Mouse (Mus musculus): ENCODE results near the gene Pdzd2. TPM values are rescaled to one million over a fixed set of nuclear protein-coding genes. Genes with fewer than 3 reads are reported as not detected.

The Pdzd2 gene
- polyA plus RNA-seq, 1 experiment, result 4.2 TPM

- DNase-seq, result no peak
- H3K27me3 ChIP-seq (ENCODE audit: control insufficient read depth, insufficient read depth, low read length), result no peaks in the 10 kb centered on the region
- no peaks in the 10 kb centered on the region for H3K36me3 ChIP-seq (ENCODE audit: control insufficient read depth, insufficient read depth, low read length)
- no peak overlapping the region for H3K27ac ChIP-seq (ENCODE audit: control insufficient read depth, insufficient read depth, low read length)
- WGBS, result 97% methylated on average over 3 of the region's 3 CpGs
- no peak for TF ChIP-seq CTCF (IDR thresholded peaks at IDR 0.05; ENCODE audit: borderline replicate concordance, control insufficient read depth, extremely low read depth, insufficient read depth, low read length, poor library complexity)
- TF ChIP-seq POLR2A (IDR thresholded peaks at IDR 0.05; ENCODE audit: control insufficient read depth, extremely low read depth, insufficient read depth, low read length, poor library complexity), result no peak
- 0 out of 2 replicates have a peak, but pooled peaks cover 2% of the 10 kb centered on the region for H3K4me1 ChIP-seq (replicated peaks; ENCODE audit: control insufficient read depth, insufficient read depth, low read length)
- no peak overlapping the region for H3K4me3 ChIP-seq (ENCODE audit: control insufficient read depth, insufficient read depth, low read length)
Measured at GRCm38 (mm10) chr15:12649674-12650073, 90.0 kb downstream of the Pdzd2 start.

DNA sequence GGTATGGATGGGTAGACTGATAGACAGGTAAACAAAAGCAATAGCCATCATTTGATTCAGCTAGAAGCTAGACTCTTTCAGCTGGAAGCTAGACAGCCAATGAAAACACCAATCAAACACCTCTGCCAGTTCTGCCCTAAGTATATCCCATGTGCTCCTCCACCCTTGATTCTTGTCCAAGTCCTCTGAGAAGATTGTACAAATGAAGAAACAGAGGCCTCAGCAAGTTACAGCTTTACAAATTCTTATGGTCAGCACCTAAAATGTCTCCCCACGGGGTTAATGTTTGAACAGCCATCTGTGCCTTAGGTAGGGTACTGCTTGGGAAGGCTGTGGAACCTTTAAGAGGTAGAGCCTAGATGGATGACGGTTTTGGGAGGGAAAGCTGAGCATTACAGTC is 90.6 kb downstream of the Pdzd2 start:
- H3K27ac ChIP-seq (ENCODE audit: control insufficient read depth, insufficient read depth, low read length), result no peak overlapping the region
- 0 out of 2 replicates have a peak, but pooled peaks cover 2% of the 10 kb centered on the region for H3K4me1 ChIP-seq (replicated peaks; ENCODE audit: control insufficient read depth, insufficient read depth, low read length)
- TF ChIP-seq POLR2A (IDR thresholded peaks at IDR 0.05; ENCODE audit: control insufficient read depth, extremely low read depth, insufficient read depth, low read length, poor library complexity) (no peak), CTCF (IDR thresholded peaks at IDR 0.05; ENCODE audit: borderline replicate concordance, control insufficient read depth, extremely low read depth, insufficient read depth, low read length, poor library complexity) (no peak)
- H3K36me3 ChIP-seq (ENCODE audit: control insufficient read depth, insufficient read depth, low read length), result no peaks in the 10 kb centered on the region
- DNase-seq, result no peak
- no peaks in the 10 kb centered on the region for H3K27me3 ChIP-seq (ENCODE audit: control insufficient read depth, insufficient read depth, low read length)
- H3K4me3 ChIP-seq (ENCODE audit: control insufficient read depth, insufficient read depth, low read length), result no peak overlapping the region
- 83% methylated on average over 2 of the region's 2 CpGs for WGBS

DNA sequence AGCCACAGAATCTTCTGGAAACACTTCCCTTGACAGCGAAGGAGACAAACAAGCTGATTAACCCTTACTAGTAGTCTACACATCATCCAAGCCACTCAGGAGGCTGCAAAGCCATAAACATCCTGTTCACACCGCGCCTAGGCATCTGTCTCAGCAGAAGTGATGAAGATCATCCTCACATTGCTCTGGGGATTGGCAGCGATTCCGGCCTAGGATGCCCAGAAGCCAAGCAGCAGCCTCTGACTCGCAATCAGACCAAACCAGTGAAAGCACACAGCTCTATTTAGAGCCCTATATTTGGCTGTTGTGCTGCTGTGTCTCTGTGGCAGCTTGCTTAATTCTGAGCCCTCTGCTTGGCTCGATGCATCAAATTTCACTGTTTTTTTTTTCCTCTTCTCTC is 99.0 kb downstream of the Pdzd2 start:
- Histone ChIP-seq H3K4me1 (replicated peaks; ENCODE audit: control insufficient read depth, insufficient read depth, low read length) (no peaks in the 10 kb centered on the region), H3K36me3 (ENCODE audit: control insufficient read depth, insufficient read depth, low read length) (no peaks in the 10 kb centered on the region), H3K27me3 (ENCODE audit: control insufficient read depth, insufficient read depth, low read length) (no peaks in the 10 kb centered on the region), H3K4me3 (ENCODE audit: control insufficient read depth, insufficient read depth, low read length) (no peak overlapping the region), H3K27ac (ENCODE audit: control insufficient read depth, insufficient read depth, low read length) (no peak overlapping the region)
- TF ChIP-seq CTCF (IDR thresholded peaks at IDR 0.05; ENCODE audit: borderline replicate concordance, control insufficient read depth, extremely low read depth, insufficient read depth, low read length, poor library complexity) (no peak), POLR2A (IDR thresholded peaks at IDR 0.05; ENCODE audit: control insufficient read depth, extremely low read depth, insufficient read depth, low read length, poor library complexity) (no peak)
- DNase-seq, result no peak
- 86% methylated on average over 7 of the region's 7 CpGs for WGBS

DNA sequence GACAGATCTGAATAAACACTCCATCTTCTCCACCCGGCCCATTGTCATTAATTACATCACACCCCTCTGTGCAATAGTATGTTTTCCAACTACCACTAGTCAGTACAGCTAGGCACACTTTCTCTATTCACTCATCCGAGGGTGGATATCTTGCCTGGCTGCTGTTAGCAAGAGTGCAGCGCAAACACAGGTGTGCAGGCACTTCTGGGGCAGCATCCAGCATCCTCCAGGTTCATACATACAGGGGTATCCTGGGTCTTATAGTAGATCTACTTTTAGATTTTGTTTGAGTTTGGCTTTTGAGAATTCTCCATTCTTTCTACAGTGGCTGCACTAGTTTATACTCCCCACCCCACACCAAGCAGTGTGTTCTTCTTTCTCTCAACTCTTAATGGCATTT is 99.9 kb downstream of the Pdzd2 start:
- WGBS, result 92% methylated on average over 3 of the region's 3 CpGs
- H3K27ac ChIP-seq (ENCODE audit: control insufficient read depth, insufficient read depth, low read length), result no peak overlapping the region
- TF ChIP-seq CTCF (IDR thresholded peaks at IDR 0.05; ENCODE audit: borderline replicate concordance, control insufficient read depth, extremely low read depth, insufficient read depth, low read length, poor library complexity) (no peak), POLR2A (IDR thresholded peaks at IDR 0.05; ENCODE audit: control insufficient read depth, extremely low read depth, insufficient read depth, low read length, poor library complexity) (no peak)
- no peaks in the 10 kb centered on the region for H3K27me3 ChIP-seq (ENCODE audit: control insufficient read depth, insufficient read depth, low read length)
- no peak for DNase-seq
- H3K4me1 ChIP-seq (replicated peaks; ENCODE audit: control insufficient read depth, insufficient read depth, low read length), result no peaks in the 10 kb centered on the region
- no peak overlapping the region for H3K4me3 ChIP-seq (ENCODE audit: control insufficient read depth, insufficient read depth, low read length)
- no peaks in the 10 kb centered on the region for H3K36me3 ChIP-seq (ENCODE audit: control insufficient read depth, insufficient read depth, low read length)

DNA sequence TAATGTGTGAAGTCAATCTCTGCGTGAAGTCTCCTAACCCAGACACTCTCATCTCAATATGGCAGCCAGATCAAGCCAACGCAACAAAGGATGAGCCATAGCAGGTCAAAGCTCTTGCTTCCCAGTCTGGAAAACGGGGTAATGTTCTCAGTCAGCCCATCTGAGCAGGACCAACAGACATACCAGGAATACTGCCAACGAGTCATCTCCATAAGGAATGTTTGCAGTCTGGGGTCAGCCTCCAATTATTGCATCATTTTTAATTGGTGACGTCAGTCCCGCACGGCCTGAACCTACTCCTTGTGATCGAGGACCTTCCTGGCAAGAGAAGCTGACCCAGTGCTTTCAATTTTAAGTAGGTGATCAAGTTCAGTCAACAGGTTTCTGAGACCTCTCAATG is 100.5 kb downstream of the Pdzd2 start:
- no peak for TF ChIP-seq CTCF (IDR thresholded peaks at IDR 0.05; ENCODE audit: borderline replicate concordance, control insufficient read depth, extremely low read depth, insufficient read depth, low read length, poor library complexity)
- no peak for TF ChIP-seq POLR2A (IDR thresholded peaks at IDR 0.05; ENCODE audit: control insufficient read depth, extremely low read depth, insufficient read depth, low read length, poor library complexity)
- Histone ChIP-seq H3K4me3 (ENCODE audit: control insufficient read depth, insufficient read depth, low read length) (no peak overlapping the region), H3K4me1 (replicated peaks; ENCODE audit: control insufficient read depth, insufficient read depth, low read length) (no peaks in the 10 kb centered on the region), H3K36me3 (ENCODE audit: control insufficient read depth, insufficient read depth, low read length) (no peaks in the 10 kb centered on the region), H3K27ac (ENCODE audit: control insufficient read depth, insufficient read depth, low read length) (no peak overlapping the region), H3K27me3 (ENCODE audit: control insufficient read depth, insufficient read depth, low read length) (no peaks in the 10 kb centered on the region)
- DNase-seq, result no peak
- WGBS, result 90% methylated on average over 8 of the region's 8 CpGs

DNA sequence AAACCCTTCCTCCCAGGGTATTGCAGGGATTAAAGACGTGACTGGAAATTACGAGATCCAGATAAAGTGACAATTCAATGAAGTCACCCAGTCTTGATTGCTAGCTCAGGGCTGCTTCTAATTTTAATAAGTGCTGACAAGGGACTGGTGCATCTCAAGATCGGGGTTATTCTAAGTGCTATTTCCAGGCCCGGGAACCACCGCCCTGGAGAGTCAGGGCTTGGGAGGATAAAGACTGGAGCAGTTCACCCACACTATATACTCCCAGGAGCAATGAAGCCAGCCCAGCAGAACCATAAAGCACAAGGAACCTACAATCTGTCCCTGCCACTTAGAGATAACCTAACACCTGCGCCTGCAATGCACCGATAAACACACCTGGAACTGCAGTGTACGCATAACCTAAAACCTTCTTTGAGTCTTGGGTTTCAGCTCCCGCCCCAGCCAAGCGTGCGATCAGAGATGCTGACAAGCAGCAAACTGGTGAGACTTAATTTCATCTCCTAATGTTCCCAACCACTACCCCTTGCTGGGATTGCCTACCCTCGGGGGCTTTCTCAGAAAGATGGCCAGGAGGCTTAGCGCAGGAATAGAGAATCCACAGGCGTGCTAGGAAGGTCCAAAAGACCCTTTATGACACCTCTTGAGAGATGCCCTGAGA is 101.2 kb downstream of the Pdzd2 start:
- no peaks in the 10 kb centered on the region for H3K36me3 ChIP-seq (ENCODE audit: control insufficient read depth, insufficient read depth, low read length)
- WGBS, result 96% methylated on average over 14 of the region's 14 CpGs
- no peak for DNase-seq
- no peaks in the 10 kb centered on the region for H3K27me3 ChIP-seq (ENCODE audit: control insufficient read depth, insufficient read depth, low read length)
- no peak overlapping the region for H3K4me3 ChIP-seq (ENCODE audit: control insufficient read depth, insufficient read depth, low read length)
- H3K27ac ChIP-seq (ENCODE audit: control insufficient read depth, insufficient read depth, low read length), result no peak overlapping the region
- no peaks in the 10 kb centered on the region for H3K4me1 ChIP-seq (replicated peaks; ENCODE audit: control insufficient read depth, insufficient read depth, low read length)
- TF ChIP-seq CTCF (IDR thresholded peaks at IDR 0.05; ENCODE audit: borderline replicate concordance, control insufficient read depth, extremely low read depth, insufficient read depth, low read length, poor library complexity) (no peak), POLR2A (IDR thresholded peaks at IDR 0.05; ENCODE audit: control insufficient read depth, extremely low read depth, insufficient read depth, low read length, poor library complexity) (no peak)

DNA sequence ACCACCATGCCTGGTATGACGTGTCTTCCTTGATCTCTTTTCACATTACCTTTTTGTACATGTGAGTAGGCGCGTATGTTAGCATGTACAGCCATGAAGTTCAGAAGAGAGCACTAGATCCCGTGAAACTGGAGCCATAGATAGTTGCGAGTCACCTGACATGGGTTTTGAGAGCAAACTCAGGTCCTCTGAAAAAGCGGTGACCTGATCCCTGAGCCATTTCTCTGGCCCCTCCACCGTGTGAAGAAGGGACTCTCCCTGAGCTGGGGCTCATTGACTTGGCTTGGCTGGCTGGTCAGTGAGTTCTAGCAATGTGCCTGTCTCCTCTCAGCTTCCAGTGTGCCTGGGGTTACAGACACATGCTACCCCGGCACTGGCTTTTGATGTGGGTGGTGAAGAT is 102.2 kb downstream of the Pdzd2 start:
- no peak for DNase-seq
- Histone ChIP-seq H3K4me1 (replicated peaks; ENCODE audit: control insufficient read depth, insufficient read depth, low read length) (no peaks in the 10 kb centered on the region), H3K36me3 (ENCODE audit: control insufficient read depth, insufficient read depth, low read length) (no peaks in the 10 kb centered on the region), H3K4me3 (ENCODE audit: control insufficient read depth, insufficient read depth, low read length) (no peak overlapping the region), H3K27me3 (ENCODE audit: control insufficient read depth, insufficient read depth, low read length) (no peaks in the 10 kb centered on the region), H3K27ac (ENCODE audit: control insufficient read depth, insufficient read depth, low read length) (no peak overlapping the region)
- no peak for TF ChIP-seq POLR2A (IDR thresholded peaks at IDR 0.05; ENCODE audit: control insufficient read depth, extremely low read depth, insufficient read depth, low read length, poor library complexity)
- TF ChIP-seq CTCF (IDR thresholded peaks at IDR 0.05; ENCODE audit: borderline replicate concordance, control insufficient read depth, extremely low read depth, insufficient read depth, low read length, poor library complexity), result no peak
- WGBS, result 93% methylated on average over 8 of the region's 8 CpGs
